Mouse (Mus musculus): ENCODE measurements at regions not wholly inside any gene's neighbourhood (a gene's known extent, or its start where the extent isn't known, plus 50 kb on each side); places are given as distances from the start of the nearest gene placed in this dataset.

GRCm38 (mm10) chr10:37880841-37881240 is 742.1 kb upstream of the Marcks start:
- DNase-seq (ENCODE audit: low spot score in 2 of 2) = peak in 1 of 2 experiments; percentile 3

GRCm38 (mm10) chr10:37873925-37874324 is 735.2 kb upstream of the Marcks start:
- DNase-seq (ENCODE audit: low spot score in 2 of 2) = no peak

- no peak for DNase-seq (ENCODE audit: low spot score in 2 of 2)
Observed at GRCm38 (mm10) chr10:37861001-37861400, 722.3 kb upstream of the Marcks start.

- DNase-seq (ENCODE audit: low spot score in 2 of 2) = no peak
Observed at GRCm38 (mm10) chr10:37849291-37849846, 710.6 kb upstream of the Marcks start.

GRCm38 (mm10) chr10:37842820-37843219 is 704.1 kb upstream of the Marcks start:
- no peak for DNase-seq (ENCODE audit: low spot score in 2 of 2)

GRCm38 (mm10) chr10:37841842-37842241 is 703.1 kb upstream of the Marcks start:
- DNase-seq (ENCODE audit: low spot score in 2 of 2) = no peak

- no peak for DNase-seq (ENCODE audit: low spot score in 2 of 2)
Observed at GRCm38 (mm10) chr10:37837721-37838120, 699.0 kb upstream of the Marcks start.

GRCm38 (mm10) chr10:37813026-37813425 is 674.3 kb upstream of the Marcks start:
- no peak for DNase-seq (ENCODE audit: low spot score in 2 of 2)

- peak; percentile 39 to 75 for DNase-seq (ENCODE audit: low spot score in 2 of 2)
Observed at GRCm38 (mm10) chr10:37812405-37812851, 673.7 kb upstream of the Marcks start.

GRCm38 (mm10) chr10:37811789-37812188 is 673.1 kb upstream of the Marcks start:
- DNase-seq (ENCODE audit: low spot score in 2 of 2) = no peak

- no peak for DNase-seq (ENCODE audit: low spot score in 2 of 2)
Observed at GRCm38 (mm10) chr10:37803225-37803805, 664.6 kb upstream of the Marcks start.

- DNase-seq (ENCODE audit: low spot score in 2 of 2) = no peak
Observed at GRCm38 (mm10) chr10:37799397-37799796, 660.7 kb upstream of the Marcks start.

GRCm38 (mm10) chr10:37798285-37798684 is 659.6 kb upstream of the Marcks start:
- DNase-seq (ENCODE audit: low spot score in 2 of 2) = no peak

- no peak for DNase-seq (ENCODE audit: low spot score in 2 of 2)
Observed at GRCm38 (mm10) chr10:37797701-37798100, 659.0 kb upstream of the Marcks start.

- DNase-seq (ENCODE audit: low spot score in 2 of 2) = no peak
Observed at GRCm38 (mm10) chr10:37792878-37793277, 654.2 kb upstream of the Marcks start.

GRCm38 (mm10) chr10:37788049-37788448 is 649.3 kb upstream of the Marcks start:
- no peak for DNase-seq (ENCODE audit: low spot score in 2 of 2)

GRCm38 (mm10) chr10:37779383-37780302 is 640.9 kb upstream of the Marcks start:
- DNase-seq (ENCODE audit: low spot score in 2 of 2) = no peak

- DNase-seq (ENCODE audit: low spot score in 2 of 2) = no peak
Observed at GRCm38 (mm10) chr10:37760542-37761367, 622.0 kb upstream of the Marcks start.

- no peak for DNase-seq (ENCODE audit: low spot score in 2 of 2)
Observed at GRCm38 (mm10) chr10:37741581-37741980, 602.9 kb upstream of the Marcks start.

GRCm38 (mm10) chr10:37739024-37739423 is 600.3 kb upstream of the Marcks start:
- no peak for DNase-seq (ENCODE audit: low spot score in 2 of 2)

GRCm38 (mm10) chr10:37725609-37726008 is 586.9 kb upstream of the Marcks start:
- DNase-seq (ENCODE audit: low spot score in 2 of 2) = no peak

Measured in layer of hippocampus, adult 18-20 months (tissue).